Mouse (Mus musculus) ZHBTc4 (cell line): ENCODE results near the gene Scgn.

Source experiments
- DNase-seq: peaks from one replicate; pipeline ENCODE4 v3.0.0-alpha.2; 2011; ENCODE audit warnings: low read depth, low spot score

The Scgn gene

DNA sequence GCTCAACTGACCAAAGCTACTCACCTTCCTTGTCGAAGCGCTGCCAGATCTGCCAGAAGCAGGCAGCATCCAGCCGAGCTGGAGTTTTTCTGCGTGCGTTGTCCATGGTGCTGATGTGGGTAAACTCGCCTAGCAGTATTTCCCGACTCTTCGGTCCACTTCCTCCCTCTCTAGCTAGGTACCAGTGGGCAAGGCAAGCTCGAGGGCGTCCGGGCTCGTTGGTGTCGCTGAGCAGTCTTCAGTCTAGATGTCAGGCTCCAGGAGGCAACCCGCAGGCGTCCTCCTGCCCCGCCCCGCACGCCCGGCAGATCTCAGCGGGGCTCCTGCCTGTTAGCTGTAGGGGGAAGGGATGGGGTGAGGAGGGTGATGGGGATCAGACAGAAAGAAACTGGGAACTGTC is at the start of gene Scgn:
Scgn (minus strand) TSS at position 287 of the 400 bp plus-strand sequence.
- DNase-seq: peak; percentile 82

DNA sequence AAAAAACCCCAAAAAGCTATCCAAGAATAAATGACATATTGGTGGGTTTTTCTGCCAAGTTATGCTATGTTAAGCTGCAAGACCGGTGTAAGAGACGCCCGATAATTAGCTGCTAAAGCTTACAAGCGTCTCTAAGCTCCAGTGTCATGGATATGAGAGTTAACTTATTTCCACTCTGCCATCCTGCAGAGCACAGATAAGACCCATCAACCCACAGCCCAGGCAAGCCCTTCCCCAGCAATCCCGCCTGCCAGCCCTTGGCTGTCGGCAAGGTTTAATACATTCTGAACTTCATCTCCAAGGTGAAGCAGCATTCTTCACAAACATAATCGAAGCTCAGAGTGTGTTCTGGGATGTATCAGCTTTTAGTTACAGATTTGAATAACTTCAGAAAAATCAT is 49.2 kb upstream of the Scgn start:
- DNase-seq: no peak

DNA sequence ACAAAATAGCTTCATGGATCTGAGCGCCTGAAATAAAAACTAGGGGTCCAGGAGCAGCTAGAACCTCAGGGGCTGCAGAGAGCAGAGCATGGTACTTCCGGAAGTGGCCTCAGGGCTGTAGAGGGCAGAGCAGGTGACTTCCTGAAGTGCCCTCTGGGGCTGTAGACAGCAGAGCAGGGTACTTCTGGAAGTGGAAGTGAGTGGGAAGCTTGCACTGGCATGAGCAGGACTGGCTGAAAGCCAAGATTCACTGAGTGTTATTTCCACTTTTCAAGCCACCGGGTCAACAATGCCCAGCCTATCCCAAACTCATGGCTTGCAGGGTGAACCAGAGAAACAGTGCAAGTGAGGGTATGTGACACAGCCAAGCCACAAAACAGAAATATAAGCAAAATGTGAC is 46.5 kb upstream of the Scgn start:
- no peak for DNase-seq

DNA sequence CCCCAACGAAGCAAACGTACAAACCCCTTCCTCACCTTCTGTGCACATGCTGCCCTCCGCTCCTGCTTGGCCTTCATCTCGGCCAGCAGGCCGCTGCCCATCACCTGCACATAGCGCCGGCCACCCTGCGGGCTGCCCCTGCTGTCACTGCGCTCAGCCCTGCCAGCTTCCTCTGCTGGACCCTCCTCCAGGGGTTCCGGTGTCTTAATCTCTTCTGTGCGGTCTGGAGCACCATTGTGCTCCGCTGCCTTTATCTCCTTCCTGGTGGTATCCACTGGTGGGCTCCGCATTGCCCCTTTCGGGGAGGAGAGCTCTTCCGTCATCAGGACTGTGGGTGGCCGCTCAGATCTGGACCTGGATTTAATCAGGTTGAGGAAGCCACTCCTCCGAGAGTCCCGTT is 45.1 kb upstream of the Scgn start:
- no peak for DNase-seq

DNA sequence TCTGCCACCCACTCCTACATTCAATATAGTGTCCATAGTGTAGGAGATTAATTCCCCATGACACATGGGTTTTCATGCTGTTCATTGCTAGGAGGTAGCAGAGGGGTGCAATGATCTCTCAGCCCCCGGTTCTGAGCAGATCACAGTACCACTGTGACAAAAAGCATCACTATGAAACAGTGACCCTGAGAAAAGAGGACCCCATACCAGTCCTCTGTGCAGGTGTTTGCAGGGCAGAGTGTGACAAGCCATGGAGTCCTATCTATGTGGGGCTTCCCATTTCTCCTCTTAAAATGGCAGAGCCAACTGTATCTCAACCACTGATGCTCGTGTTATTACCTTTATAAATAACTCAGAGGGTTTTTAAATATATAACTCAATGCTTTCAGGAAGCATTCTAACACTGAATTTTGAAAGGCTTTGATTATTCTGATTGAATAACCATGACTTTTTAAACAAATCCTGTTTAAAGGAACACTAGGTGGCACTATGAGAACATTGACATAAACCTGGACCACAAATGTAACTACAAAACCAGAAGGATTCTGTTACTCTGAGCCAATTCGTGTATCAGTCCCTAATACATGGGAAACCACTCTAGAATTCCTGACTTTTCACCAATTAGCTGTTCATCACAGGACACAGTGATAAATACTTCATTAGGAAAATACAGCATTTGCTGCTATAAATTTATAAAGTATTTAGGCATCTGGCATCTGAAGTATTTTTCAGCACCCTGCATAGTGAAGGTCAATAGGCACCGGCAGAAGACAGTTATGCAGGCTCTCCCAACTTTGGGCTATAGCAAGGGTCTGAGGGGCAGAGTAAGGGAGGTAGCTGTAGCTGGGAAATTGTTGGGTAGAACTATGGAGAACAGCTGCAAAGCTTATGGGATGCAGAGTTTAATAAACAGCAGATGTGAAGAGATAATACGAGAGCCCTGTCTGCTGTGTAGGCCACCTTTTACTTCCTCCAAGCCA is 36.5 kb upstream of the Scgn start:
- DNase-seq: peak; percentile 20

DNA sequence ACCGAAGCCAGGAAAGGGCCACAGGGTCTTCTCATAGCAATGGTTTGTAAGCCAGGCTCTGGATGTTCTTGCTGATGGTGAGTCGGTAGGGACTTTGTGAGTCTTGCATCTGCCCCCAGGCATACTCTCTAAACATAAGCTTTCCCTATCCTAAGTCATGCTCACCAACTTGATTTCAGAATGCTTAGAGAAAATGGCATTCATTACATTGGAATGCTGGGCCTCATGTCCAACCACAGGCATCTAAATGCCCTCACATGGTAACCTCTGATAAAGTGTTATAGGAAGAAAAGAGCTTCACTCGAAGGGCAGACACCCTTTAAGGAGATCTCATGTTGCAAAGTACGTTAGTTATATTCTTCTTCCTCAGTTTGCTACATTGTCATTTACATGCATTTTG is 27.5 kb upstream of the Scgn start:
- no peak for DNase-seq

DNA sequence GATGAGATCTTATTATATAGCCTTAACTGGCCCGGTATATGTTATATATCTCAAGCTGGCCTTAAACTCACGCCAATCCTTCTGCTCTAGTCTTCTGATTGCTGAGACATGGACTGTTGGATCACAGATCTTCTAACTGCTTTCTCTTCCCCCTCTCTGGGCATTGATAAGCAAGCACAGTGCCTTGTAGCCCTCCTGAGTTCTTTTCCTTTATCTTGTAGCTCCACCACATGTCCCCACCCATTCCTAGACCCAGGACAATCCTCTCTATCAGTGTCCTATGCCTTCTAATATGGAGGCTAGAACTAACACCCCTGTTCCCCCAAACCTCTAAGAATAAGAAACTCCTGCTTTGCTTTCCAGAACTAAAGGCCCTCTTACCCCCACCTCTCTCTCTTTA is 14.5 kb upstream of the Scgn start:
- no peak for DNase-seq

DNA sequence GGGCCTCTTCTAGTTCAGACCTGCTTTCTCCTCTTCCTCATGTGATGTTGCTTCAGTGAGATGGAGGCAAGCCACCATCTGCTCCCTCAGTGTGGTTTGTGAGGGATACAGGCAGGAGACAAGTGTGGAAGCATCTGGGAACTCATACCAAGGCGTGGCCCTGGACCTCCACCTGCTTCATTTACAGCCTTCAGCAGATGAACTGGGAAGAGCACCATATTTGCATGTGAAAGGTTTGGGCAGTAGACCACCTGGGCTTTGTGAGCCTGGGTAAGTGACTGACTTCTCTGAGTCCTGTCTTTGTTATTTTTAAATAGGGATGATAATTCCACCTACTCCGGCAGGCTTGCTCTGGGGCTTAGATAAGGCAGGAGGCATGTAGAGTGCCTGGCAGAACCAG is 10.8 kb upstream of the Scgn start:
- DNase-seq: peak; percentile 77

DNA sequence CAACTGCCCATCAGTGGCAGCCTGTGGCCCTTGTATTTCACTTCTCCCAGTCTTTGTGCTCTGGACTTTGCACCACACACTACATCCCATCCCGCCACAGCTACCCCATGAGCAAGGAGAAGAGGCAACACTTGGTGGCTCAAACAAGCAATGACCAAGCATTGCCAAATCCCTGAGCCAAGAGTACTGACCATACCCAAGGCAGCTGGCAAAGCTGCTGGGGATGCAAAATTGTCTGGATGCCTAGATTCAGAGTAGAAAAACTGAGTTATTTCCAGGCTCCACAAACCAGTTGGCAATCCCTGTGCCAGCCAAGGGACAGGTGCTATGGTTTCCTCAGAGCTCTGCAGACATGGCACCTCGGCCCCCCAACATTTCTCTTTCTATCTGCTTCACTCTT is 10.1 kb upstream of the Scgn start:
- DNase-seq: no peak

DNA sequence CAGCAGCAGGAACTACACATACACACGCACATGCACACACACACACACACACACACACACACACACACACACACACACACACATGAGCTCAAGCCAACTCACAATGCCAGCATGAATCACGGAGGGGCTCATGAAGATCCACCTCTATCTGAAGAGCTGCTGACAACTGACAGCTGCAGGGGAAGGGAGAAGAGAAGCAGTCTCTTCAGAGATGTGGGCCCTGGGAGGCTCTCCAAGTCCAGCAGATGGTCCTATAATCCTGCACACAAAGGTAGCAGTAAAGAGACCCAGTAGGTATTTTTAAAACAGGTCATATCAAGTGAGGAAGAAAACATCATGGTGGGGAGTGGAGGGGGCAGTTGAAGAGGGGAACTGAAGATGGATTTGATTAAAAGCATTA is 7.8 kb upstream of the Scgn start:
- DNase-seq: no peak

DNA sequence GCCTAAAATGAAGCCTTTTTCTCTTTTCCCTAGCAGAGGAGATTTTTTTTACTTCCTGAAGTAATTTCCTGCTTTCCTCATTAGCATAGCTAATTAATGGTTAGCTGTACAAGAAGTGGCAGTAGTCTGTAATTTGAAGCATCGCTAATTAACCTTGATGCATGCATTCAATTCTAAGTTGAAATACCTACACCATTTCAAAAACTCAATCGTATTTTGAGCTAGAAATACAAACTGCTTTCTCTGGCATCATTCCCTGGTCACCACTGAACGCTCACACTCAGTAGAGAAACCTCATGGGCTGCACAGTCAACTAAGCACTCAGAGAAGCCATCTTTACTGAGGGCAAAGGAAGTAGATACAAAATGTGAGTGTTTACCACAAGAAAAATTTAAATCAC is 3.7 kb upstream of the Scgn start:
- DNase-seq: no peak

DNA sequence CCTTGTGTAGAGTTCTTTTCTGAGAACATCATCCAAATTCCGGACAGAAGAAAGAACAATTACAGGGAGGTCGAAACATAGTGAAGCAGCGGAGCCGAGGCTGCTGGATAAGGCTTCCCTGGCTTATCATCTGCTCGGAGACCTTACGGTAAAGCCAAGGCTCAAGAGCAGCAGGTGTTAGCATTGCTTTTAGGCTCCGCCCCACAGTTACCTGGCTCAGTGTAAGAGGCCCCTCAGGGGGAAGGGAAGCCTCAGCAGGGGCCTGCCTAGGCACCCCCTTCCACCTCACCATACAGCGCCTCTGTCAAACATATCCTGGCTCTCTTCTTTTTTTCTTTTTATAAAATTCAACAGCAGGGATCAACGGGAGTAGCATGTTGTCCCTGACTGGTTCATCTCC is 3.0 kb upstream of the Scgn start:
- peak; percentile 36 for DNase-seq

DNA sequence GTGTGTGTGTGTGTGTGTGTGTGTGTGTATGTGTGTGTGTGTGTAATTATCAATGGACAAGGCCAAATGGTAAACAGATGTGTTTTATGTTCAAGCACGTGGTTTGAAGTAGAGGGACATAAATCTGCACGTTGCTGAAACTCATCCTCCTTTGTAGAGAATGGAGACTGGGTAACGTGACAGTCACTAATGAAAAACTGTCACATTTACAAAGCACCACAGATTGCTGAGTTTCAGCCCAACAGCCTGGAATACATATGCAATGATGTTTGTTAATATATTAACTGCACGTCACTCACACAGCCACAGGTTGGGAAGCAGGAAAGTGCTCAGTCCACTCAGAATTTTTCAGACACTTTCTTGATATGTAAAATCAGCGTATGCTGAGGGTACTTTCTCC is 563 bp downstream of the Scgn start:
- no peak for DNase-seq

DNA sequence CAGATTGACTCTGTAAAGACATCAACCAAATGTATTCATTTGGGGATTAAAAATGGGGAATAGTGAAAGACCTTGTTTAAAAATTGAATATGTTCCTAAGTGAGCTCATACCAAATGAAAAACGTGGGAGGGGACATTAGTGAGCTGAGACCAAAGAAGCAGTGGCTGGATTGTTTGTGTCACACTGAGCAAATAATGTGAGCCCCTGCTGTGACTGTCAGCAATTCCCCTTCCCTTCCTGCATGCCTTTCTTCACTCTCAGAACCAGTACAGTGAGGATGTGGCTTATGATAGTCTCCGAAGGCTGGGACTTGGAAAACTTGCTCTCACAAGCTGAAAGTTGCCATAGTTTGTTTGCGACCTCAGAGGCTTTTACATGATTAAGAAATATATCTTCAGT is 5.9 kb downstream of the Scgn start:
- DNase-seq: peak; percentile 23

DNA sequence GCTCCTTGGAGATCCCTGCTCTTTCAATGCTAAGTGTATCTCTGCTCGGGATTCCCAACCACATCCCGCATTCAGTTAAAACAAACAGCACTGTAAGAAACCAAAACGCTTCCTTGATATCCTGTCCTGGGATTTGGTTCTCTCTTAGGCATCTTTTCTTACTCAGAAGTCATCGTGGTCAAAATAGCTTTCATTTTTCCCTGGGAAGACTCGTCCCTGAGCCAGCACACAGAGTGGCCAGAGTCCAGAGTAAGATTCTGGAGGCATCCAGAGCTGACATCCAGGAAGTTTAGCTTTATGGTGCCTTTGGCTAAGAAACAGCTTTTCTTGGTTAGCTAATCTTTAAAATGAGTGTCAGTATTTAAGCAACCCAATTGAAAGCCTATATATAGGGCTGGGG is 18.7 kb downstream of the Scgn start:
- no peak for DNase-seq

DNA sequence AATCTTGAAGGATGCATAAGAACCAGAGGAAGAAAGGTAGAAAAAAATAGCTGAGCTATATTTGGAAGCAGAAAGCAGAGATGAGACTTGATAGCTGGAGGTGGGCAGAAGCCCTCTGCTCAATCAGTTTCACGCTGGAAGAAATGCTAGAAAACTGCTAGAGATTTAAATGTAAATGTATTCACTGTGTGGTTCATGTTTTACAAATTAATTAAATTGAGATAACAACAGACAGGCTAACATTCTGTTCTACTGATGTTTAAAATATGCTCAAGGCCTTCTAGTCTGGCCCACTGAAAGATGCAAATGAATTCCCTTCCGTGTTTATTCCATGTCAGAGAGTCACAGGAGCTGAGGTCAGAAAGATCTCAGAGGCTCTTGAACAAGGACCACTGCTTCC is 19.1 kb downstream of the Scgn start:
- DNase-seq: no peak

DNA sequence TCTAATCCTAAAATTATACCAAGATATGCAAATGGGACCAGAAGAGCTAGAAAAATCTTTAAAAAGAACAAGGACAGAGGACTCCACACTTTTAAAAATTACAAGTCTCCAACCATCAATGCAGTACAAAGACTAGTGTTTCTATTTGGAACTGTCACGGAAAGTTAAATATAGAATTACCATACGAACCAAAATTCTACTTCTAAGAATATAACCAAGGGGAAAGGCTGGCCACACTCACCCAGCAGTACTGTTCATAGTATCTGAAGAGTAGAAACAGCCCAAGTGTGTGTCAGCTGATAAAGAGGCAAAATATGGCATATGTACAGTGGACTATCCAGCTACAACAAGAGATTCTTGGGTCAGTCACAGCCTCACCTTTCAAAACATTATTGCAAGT is 26.1 kb downstream of the Scgn start:
- DNase-seq: no peak

DNA sequence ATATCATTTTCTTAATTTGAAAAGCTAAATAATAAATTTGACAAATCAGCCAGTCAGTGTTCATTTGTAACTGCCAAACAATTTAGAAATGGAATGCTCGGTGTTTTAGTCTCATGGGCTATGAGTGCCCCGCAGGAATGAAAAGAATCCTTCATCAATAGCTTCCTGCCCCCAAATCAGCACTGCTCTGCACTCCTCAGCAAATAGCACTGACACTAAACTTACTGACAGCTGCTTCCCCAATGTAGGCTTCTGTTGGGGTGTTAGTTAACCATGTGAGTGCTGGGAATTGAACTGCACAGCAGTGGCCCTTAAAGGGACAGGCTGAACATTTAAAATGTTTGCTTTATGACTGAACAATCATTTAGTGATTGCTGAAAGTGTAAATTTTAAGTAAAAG is 31.2 kb downstream of the Scgn start:
- no peak for DNase-seq

DNA sequence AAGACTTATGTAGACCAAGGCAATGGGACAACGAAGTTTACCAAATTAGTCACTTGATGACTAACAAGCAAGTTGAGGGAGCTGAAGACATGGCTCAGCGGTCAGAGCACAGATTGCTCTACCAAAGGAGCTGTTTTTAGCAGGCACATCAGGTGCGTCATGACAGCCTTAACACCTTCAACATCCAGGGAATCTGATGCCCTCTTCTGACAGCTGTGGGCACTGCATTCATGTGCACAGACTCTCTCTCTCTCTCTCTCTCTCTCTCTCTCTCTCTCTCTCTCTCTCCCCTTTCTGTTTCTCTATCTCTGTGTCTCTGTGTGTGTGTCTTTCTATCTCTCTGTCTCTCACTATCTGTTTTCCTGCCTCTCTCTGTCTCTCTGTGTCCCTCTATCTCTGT is 40.1 kb downstream of the Scgn start:
- DNase-seq: peak; percentile 29

DNA sequence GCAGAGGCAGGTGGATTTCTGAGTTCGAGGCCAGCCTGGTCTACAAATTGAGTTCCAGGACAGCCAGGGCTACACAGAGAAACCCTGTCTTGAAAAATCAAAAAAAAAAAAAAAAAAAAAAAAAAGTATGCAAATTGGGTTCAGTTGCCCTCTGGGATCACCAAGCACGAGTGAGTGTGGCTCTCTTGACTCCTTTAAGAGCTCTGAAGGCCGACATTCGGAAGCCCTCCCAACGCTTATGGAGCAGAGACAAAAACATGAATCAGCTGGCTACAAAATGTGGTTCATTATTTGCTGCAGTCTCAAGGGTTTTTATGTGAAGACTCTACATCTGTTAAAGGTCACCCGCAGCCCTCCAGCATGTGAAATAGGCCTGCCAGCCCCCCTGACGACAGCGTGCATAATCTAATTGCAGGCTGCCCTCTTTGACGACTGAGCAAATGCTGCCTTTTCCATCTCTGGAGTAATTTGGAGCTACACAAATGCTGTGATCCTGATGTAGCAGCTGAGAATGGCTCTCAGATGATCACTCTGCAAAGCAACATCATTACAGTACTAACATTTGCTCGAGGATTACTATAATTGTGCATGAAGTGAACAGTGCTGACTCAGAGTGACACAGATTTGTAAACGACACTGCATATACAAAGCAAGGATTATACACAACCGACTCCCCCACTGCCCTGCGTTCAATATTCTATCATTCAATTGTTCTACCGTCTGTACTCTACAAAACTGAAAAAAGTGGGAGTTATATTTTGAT is 41.3 kb downstream of the Scgn start:
- DNase-seq: no peak

DNA sequence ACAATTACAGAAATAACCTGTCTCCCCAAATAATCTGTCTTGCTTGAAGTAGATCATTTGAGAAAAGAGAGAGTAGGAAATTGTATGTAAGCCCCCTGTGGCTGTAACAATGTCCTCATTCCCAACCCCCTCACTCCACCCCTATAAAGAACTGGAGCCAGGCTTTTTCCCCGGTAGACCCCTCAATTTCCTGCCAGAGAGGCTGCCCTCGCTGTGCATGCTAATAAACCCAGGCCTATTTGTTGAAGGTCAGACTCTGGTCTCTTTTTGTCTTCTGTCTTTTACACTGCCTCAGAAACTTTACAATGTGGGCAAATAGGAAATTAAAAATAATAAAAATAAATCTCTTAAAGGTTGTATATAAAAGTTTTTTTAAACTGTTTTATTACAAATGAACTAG is 44.8 kb downstream of the Scgn start:
- DNase-seq: no peak

DNA sequence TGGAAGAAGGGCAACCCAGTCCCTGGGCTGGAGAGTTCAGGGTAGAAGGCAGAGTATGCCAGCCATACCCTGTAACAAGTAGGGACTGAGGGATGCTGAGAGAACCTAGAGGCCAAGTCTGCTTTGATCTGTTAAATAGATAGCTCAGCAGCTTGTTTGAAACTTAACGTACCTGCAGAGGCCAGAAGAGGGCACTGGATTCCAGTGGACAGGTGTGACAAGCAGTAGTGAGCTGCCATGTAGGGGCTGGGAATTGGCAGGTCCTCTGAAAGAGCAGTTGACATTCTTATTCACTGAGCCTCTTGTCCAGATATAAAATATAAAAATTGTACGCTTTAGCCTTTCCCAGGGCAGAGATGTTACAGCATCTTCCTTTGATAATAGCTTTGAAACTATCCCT is 48.2 kb downstream of the Scgn start:
- DNase-seq: peak; percentile 34

DNA sequence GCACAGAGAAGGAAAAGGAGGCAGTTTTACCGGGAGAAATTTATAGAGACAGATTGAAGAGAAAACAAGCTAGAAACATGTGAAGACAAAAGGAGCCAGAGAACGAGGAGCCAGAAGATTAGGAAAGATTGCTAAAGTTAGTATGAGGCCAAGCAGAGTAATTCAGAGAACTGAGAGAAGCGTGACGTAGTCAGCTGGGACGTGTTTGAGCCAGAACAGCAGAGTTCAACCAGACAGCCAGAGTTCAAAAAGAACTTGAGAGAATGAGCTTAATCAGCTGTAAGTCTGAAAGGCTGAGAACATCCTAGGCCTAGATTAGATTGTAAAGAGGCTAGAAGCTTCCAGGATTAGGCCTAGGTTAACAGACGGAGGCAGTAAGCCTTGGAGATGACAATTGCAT is 50.7 kb downstream of the Scgn start:
- no peak for DNase-seq
